Mouse (Mus musculus): ENCODE measurements around the gene Adat3.

- TF ChIP-seq CTCF (IDR thresholded peaks at IDR 0.05; ENCODE audit: extremely low read depth, insufficient read depth, insufficient read length, insufficient replicate concordance) (no peak), POLR2A (IDR thresholded peaks at IDR 0.05; ENCODE audit: low read depth, low read length) (no peak)
These were observed 52.2 kb downstream of the Adat3 start for GRCm38 (mm10) chr10:80654866-80655265.

Measured in spleen, adult 2 months (tissue).